Mouse (Mus musculus) Patski (cell line): ENCODE data around the gene Fuk. TPM values are rescaled to one million over a fixed set of nuclear protein-coding genes. Genes with fewer than 3 reads are reported as not detected.

ENCODE experiments used
- ATAC-seq: fragments of 100-300 bp; one replicate; pipeline ENCODE4 v1.8.0; 2021
- CTCF ChIA-PET: fragments of 350-600 bp; sonication (Branson Sonifier 250); formaldehyde crosslinking; loops from one replicate; lab custom pipeline; 2022; ENCODE audit warnings: inconsistent platforms; lab: Charles Lee
- POLR2A ChIA-PET: fragments of 350-600 bp; sonication (Branson Sonifier 250); formaldehyde crosslinking; loops from one replicate; lab custom pipeline; 2022; ENCODE audit warnings: antibody characterized with exemption, inconsistent platforms; lab: Charles Lee
- DNase-seq: peaks from one replicate; pipeline ENCODE4 v3.0.0-alpha.2; 2011; ENCODE audit warnings: low read depth, low spot score
- H3K27me3 ChIP-seq: fragments of 371-371 bp; one replicate; pipeline ENCODE4 v1.5.1; 2021
- CTCF ChIP-seq: fragments of 100-300 bp; IDR thresholded peaks from one replicate; pipeline ENCODE4 v1.5.1; 2021
- in situ Hi-C: fragments of 300-500 bp; cut with MboI; formaldehyde crosslinking; loops from 3 replicates; pipeline ENCODE4 v1.11.1; 2018; ENCODE audit warnings: low pct_unique_long_range_greater_than_20kb, mixed read lengths
- polyA plus RNA-seq: library from polyadenylated mRNA; unstranded; gene quantifications from one replicate; pipeline ENCODE4 v1.2.3, GENCODE M21; 2021

The Fuk gene
- polyA plus RNA-seq, 1 experiment from 2014 or later: 25.6 TPM

GRCm38 (mm10) chr8:110895812-110896211, 6.5 kb downstream of the Fuk start:
- DNase-seq (no peak), ATAC-seq (no peak)
- no peaks in the 10 kb centered on the region for H3K27me3 ChIP-seq
- CTCF ChIA-PET: interaction anchor here (1.2 kb wide), 1 partner anchor 11 kb away, joined by 3 read pairs; no protein-coding TSS in a partner anchor
- TF ChIP-seq CTCF: no peak
- in situ Hi-C loops: no loop called here
- POLR2A ChIA-PET: no interaction called here

GRCm38 (mm10) chr8:110895254-110895653, 7.0 kb downstream of the Fuk start:
- CTCF ChIA-PET: interaction anchor here (1.2 kb wide), 1 partner anchor 10 kb away, joined by 3 read pairs; no protein-coding TSS in a partner anchor
- ATAC-seq: no peak

GRCm38 (mm10) chr8:110894851-110895250, 7.4 kb downstream of the Fuk start:
- CTCF ChIA-PET: interaction anchor here (1.2 kb wide), 1 partner anchor 10 kb away, joined by 3 read pairs; no protein-coding TSS in a partner anchor
- in situ Hi-C loops: no loop called here
- POLR2A ChIA-PET: no interaction called here
- no peak for TF ChIP-seq CTCF
- DNase-seq (no peak), ATAC-seq (no peak)
- no peaks in the 10 kb centered on the region for H3K27me3 ChIP-seq

More at GRCm38 (mm10) chr8:110895254-110895653, 7.0 kb downstream of the Fuk start:
- TF ChIP-seq CTCF: no peak
- H3K27me3 ChIP-seq: no peaks in the 10 kb centered on the region
- in situ Hi-C loops: no loop called here
- POLR2A ChIA-PET: no interaction called here
- no peak for DNase-seq

- no peaks in the 10 kb centered on the region for H3K27me3 ChIP-seq
- no peak for TF ChIP-seq CTCF
- DNase-seq (no peak), ATAC-seq (no peak)
- in situ Hi-C loops: no loop called here
- ChIA-PET POLR2A (no interaction called here), CTCF (no interaction called here)
Measured at GRCm38 (mm10) chr8:110892913-110893312, 9.4 kb downstream of the Fuk start.

GRCm38 (mm10) chr8:110892040-110892439, 10.2 kb downstream of the Fuk start:
- no peak for ATAC-seq
- DNase-seq: no peak
- H3K27me3 ChIP-seq: no peaks in the 10 kb centered on the region
- ChIA-PET CTCF (no interaction called here), POLR2A (no interaction called here)
- no peak for TF ChIP-seq CTCF
- in situ Hi-C loops: no loop called here

GRCm38 (mm10) chr8:110889904-110890470, 12.3 kb downstream of the Fuk start:
- no peak for DNase-seq
- ATAC-seq: no peak
- no peak for TF ChIP-seq CTCF
- in situ Hi-C loops: no loop called here
- POLR2A ChIA-PET: no interaction called here
- CTCF ChIA-PET: no interaction called here
- H3K27me3 ChIP-seq: no peaks in the 10 kb centered on the region

- in situ Hi-C loops: no loop called here
- CTCF ChIA-PET: no interaction called here
- no peak for TF ChIP-seq CTCF
- ATAC-seq (no peak), DNase-seq (no peak)
- POLR2A ChIA-PET: no interaction called here
- H3K27me3 ChIP-seq: no peaks in the 10 kb centered on the region
Measured at GRCm38 (mm10) chr8:110888860-110889259, 13.4 kb downstream of the Fuk start.

GRCm38 (mm10) chr8:110888441-110888840, 13.8 kb downstream of the Fuk start:
- in situ Hi-C loops: no loop called here
- POLR2A ChIA-PET: interaction anchor here (1.2 kb wide), 1 partner anchor 13 kb away, joined by 3 read pairs; no protein-coding TSS in a partner anchor
- DNase-seq: no peak

GRCm38 (mm10) chr8:110887551-110887950, 14.7 kb downstream of the Fuk start:
- no peak for TF ChIP-seq CTCF
- POLR2A ChIA-PET: interaction anchor here (1.2 kb wide), 1 partner anchor 14 kb away, joined by 3 read pairs; no protein-coding TSS in a partner anchor
- ATAC-seq (no peak), DNase-seq (no peak)
- in situ Hi-C loops: no loop called here
- H3K27me3 ChIP-seq: no peaks in the 10 kb centered on the region
- CTCF ChIA-PET: no interaction called here

More at GRCm38 (mm10) chr8:110888441-110888840, 13.8 kb downstream of the Fuk start:
- no peak for ATAC-seq
- no peaks in the 10 kb centered on the region for H3K27me3 ChIP-seq
- CTCF ChIA-PET: no interaction called here
- no peak for TF ChIP-seq CTCF

- DNase-seq: no peak
- ChIA-PET CTCF (no interaction called here), POLR2A (no interaction called here)
- TF ChIP-seq CTCF: no peak
- ATAC-seq: no peak
- in situ Hi-C loops: no loop called here
- no peaks in the 10 kb centered on the region for H3K27me3 ChIP-seq
Measured at GRCm38 (mm10) chr8:110886634-110887033, 15.7 kb downstream of the Fuk start.

GRCm38 (mm10) chr8:110883824-110884223, 18.5 kb downstream of the Fuk start:
- CTCF ChIA-PET: interaction anchor here (0.8 kb wide), 1 partner anchor 84 kb away, joined by 3 read pairs; no protein-coding TSS in a partner anchor
- DNase-seq (no peak), ATAC-seq (no peak)
- TF ChIP-seq CTCF: no peak
- in situ Hi-C loops: no loop called here
- no peaks in the 10 kb centered on the region for H3K27me3 ChIP-seq
- POLR2A ChIA-PET: interaction anchor here (1.0 kb wide), 1 partner anchor 36 kb away, joined by 3 read pairs; no protein-coding TSS in a partner anchor
